Mouse (Mus musculus) embryo, embryonic 10.5 days (tissue): ENCODE measurements around the gene Vmn1r89.

Experiments used
- DNase-seq: peaks from one replicate; pipeline ENCODE4 v3.0.0-alpha.2; 2015; ENCODE audit warnings: low spot score

Gene Vmn1r89

GRCm38 (mm10) chr7:13212720-13213119 is at the start of gene Vmn1r89:
Vmn1r89 (plus strand) TSS chr7:13213020.
- no peak for DNase-seq

GRCm38 (mm10) chr7:13260746-13261700 is 48.2 kb downstream of the Vmn1r89 start:
- DNase-seq: no peak

- DNase-seq: no peak
These were observed 51.0 kb downstream of the Vmn1r89 start for GRCm38 (mm10) chr7:13263851-13264250.

DNA sequence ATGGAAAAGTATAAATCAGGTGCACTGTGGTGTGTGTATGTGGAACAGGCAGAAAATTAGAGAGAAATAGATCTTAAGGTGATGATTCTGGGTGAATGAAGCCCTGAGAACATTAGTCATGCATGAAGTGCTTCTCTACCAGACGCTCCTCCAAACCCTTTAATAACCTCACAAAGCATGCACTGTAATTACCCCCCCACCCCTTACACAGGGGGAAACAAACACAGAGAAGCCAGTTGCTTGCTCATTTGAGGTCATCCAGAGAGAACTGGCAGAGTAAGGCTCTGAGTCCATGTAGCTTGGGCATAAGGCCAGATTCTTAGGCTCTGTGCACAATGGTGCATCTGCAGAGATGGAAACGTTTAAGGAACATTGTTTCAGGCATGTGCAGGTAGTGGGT is 51.6 kb downstream of the Vmn1r89 start:
- DNase-seq: no peak

DNA sequence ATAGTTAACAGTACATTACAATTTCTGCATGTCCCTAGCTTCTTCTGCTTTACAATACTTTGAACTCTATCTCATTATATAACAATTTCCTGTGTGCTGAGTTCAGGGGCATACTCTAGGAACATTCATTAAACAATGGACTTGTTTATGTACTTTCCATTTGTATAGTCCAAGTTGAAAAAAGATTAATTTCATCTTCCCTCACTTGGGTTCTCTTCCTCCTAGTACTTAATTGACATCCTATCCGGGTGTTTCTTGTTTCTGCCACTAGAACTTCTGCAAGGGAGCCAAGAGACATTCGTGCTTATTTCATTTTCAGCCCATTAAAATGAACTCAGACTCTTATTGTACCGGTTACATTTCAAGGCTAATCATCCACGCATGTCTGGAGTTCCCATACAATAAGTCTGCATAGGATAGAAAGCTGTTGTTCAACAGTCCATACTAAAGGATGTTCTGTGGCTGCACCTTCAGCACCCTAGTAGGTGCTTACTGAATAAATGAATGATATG is 56.0 kb downstream of the Vmn1r89 start:
- DNase-seq: no peak

- DNase-seq: no peak
These were observed 56.6 kb downstream of the Vmn1r89 start for GRCm38 (mm10) chr7:13269394-13269793.
